Mouse (Mus musculus) stomach, embryonic 16.5 days (tissue): ENCODE measurements around the gene Pglyrp1. TPM values are rescaled to one million over a fixed set of nuclear protein-coding genes. Genes with fewer than 3 reads are reported as not detected.

Source experiments
- ATAC-seq: fragments of 200-750 bp; cut with Nextera tagmentation; 2 replicates; pipeline ENCODE4 v1.8.0; 2017; ENCODE audit warnings: moderate number of reproducible peaks, moderate TSS enrichment; ENCODE audit not compliant: insufficient read depth, low FRiP score
- H3K27ac ChIP-seq: fragments of 300-500 bp; sonication (generic); 2 replicates; pipeline ENCODE4 v1.5.1; 2014; ENCODE audit warnings: low read length
- H3K27me3 ChIP-seq: fragments of 300-500 bp; sonication (generic); 2 replicates; pipeline ENCODE4 v1.6.1; 2014; ENCODE audit warnings: low read length, control low read depth, mixed read lengths; ENCODE audit not compliant: control insufficient read depth, insufficient read depth
- H3K36me3 ChIP-seq: fragments of 300-500 bp; sonication (generic); 2 replicates; pipeline ENCODE4 v1.6.1; 2014; ENCODE audit warnings: low read length; ENCODE audit not compliant: control insufficient read depth, insufficient read depth
- H3K4me1 ChIP-seq: fragments of 300-500 bp; sonication (generic); 2 replicates; pipeline ENCODE4 v1.6.1; 2014; ENCODE audit warnings: low read length, control low read depth, mixed read lengths; ENCODE audit not compliant: control insufficient read depth, insufficient read depth
- H3K4me2 ChIP-seq: fragments of 300-500 bp; sonication (generic); 2 replicates; pipeline ENCODE4 v1.6.1; 2014; ENCODE audit warnings: low read depth, low read length, mixed read lengths
- H3K4me3 ChIP-seq: fragments of 300-500 bp; sonication (generic); replicated peaks from 2 replicates; pipeline ENCODE4 v1.5.1; 2014; ENCODE audit warnings: mild to moderate bottlenecking, low read length
- H3K9ac ChIP-seq: fragments of 300-500 bp; sonication (generic); 2 replicates; pipeline ENCODE4 v1.6.1; 2014; ENCODE audit warnings: low read length
- H3K9me3 ChIP-seq: fragments of 300-500 bp; sonication (generic); replicated peaks from 2 replicates; pipeline ENCODE4 v1.6.1; 2016; ENCODE audit warnings: low read length, control low read depth; ENCODE audit not compliant: control insufficient read depth
- WGBS: fragments of 180-500 bp; shearing (Covaris S2); extraction: QIAGEN DNeasy Blood & Tissue Kit; methylation state at CpG from one replicate; pipeline ENCODE4 v1.1.7; 2014; 5-methylcytosine and 5-hydroxymethylcytosine counted together
- polyA plus RNA-seq: library from polyadenylated mRNA; unstranded; fragments of >200 nt; fragmentation: Nextera tagmentation; extraction: Ambion mirVana; gene quantifications from 2 replicates; pipeline ENCODE4 v1.2.1, GENCODE M21; 2015

The Pglyrp1 gene
- polyA plus RNA-seq, 1 experiment from 2014 or later, result 119 TPM

GRCm38 (mm10) chr7:18896536-18896935 is 25.4 kb downstream of the Pglyrp1 start:
- Histone ChIP-seq H3K4me2 (no peak overlapping the region), H3K27ac (no peak overlapping the region), H3K36me3 (0 out of 2 replicates have a peak, but pooled peaks cover 5% of the 10 kb centered on the region), H3K27me3 (no peaks in the 10 kb centered on the region; the same call in 1 of the 2 replicates), H3K4me1 (peaks cover 22% of the 10 kb centered on the region), H3K4me3 (no peak overlapping the region), H3K9me3 (no peaks in the 10 kb centered on the region), H3K9ac (no peak overlapping the region)
- 45% methylated on average over 5 of the region's 5 CpGs for WGBS
- ATAC-seq, result no peak

- 68% methylated on average over 2 of the region's 2 CpGs for WGBS
- Histone ChIP-seq H3K9me3 (no peaks in the 10 kb centered on the region), H3K36me3 (0 out of 2 replicates have a peak, but pooled peaks cover 5% of the 10 kb centered on the region), H3K4me3 (no peak overlapping the region), H3K4me1 (no peaks in the 10 kb centered on the region), H3K27me3 (no peaks in the 10 kb centered on the region), H3K9ac (no peak overlapping the region), H3K27ac (no peak overlapping the region), H3K4me2 (no peak overlapping the region)
- no peak for ATAC-seq
Observed at GRCm38 (mm10) chr7:18900513-18900912, 29.4 kb downstream of the Pglyrp1 start.

- Histone ChIP-seq H3K27ac (no peak overlapping the region), H3K9ac (no peak overlapping the region), H3K9me3 (no peaks in the 10 kb centered on the region), H3K4me3 (no peak overlapping the region), H3K36me3 (0 out of 2 replicates have a peak, but pooled peaks cover 5% of the 10 kb centered on the region), H3K4me1 (no peaks in the 10 kb centered on the region), H3K27me3 (no peaks in the 10 kb centered on the region), H3K4me2 (no peak overlapping the region)
- no peak for ATAC-seq
- WGBS, result 67% methylated on average over 3 of the region's 3 CpGs
Observed at GRCm38 (mm10) chr7:18902486-18902885, 31.4 kb downstream of the Pglyrp1 start.

GRCm38 (mm10) chr7:18904971-18905370 is 33.8 kb downstream of the Pglyrp1 start:
- Histone ChIP-seq H3K27ac (no peak overlapping the region), H3K4me2 (no peak overlapping the region), H3K27me3 (no peaks in the 10 kb centered on the region), H3K9ac (no peak overlapping the region), H3K4me3 (no peak overlapping the region), H3K36me3 (no peaks in the 10 kb centered on the region), H3K9me3 (no peaks in the 10 kb centered on the region), H3K4me1 (peaks cover 17% of the 10 kb centered on the region)
- no peak for ATAC-seq
- 80% methylated on average over 3 of the region's 3 CpGs for WGBS

- no peaks in the 10 kb centered on the region for H3K36me3 ChIP-seq
Observed at GRCm38 (mm10) chr7:18909797-18910196, 38.7 kb downstream of the Pglyrp1 start.

GRCm38 (mm10) chr7:18910241-18910831 is 39.2 kb downstream of the Pglyrp1 start, which contains the start of gene Ccdc61:
Gene Ccdc61 (minus strand): TSS chr7:18910415.
- peak; percentile 99 for ATAC-seq
- Histone ChIP-seq H3K4me2 (peak within 1 kb of the TSS; percentile 58), H3K4me1 (peaks cover 21% of the 10 kb centered on the region), H3K4me3 (peak within 1 kb of the TSS; percentile 73), H3K27me3 (no peaks in the 10 kb centered on the region), H3K36me3 (no peaks in the 10 kb centered on the region), H3K27ac (no peak within 1 kb of the TSS), H3K9me3 (no peaks in the 10 kb centered on the region), H3K9ac (peak within 1 kb of the TSS; percentile 82)
- under 1% methylated on average over 33 of the region's 33 CpGs for WGBS

More at GRCm38 (mm10) chr7:18909797-18910196, 38.7 kb downstream of the Pglyrp1 start:
- Histone ChIP-seq H3K9ac (peak overlapping the region; percentile 82), H3K4me3 (peak overlapping the region; percentile 73), H3K27ac (no peak overlapping the region), H3K4me2 (peak overlapping the region; percentile 58), H3K4me1 (peaks cover 21% of the 10 kb centered on the region), H3K27me3 (no peaks in the 10 kb centered on the region), H3K9me3 (no peaks in the 10 kb centered on the region)
- WGBS, result 4% methylated on average over 17 of the region's 17 CpGs
- no peak for ATAC-seq

GRCm38 (mm10) chr7:18916254-18916653 is 45.1 kb downstream of the Pglyrp1 start:
- H3K9me3 ChIP-seq, result no peaks in the 10 kb centered on the region
- 68% methylated on average over 4 of the region's 4 CpGs for WGBS
- H3K4me1 ChIP-seq, result peaks cover 3% of the 10 kb centered on the region; the same call in 1 of the 2 replicates
- no peak overlapping the region for H3K4me3 ChIP-seq
- H3K27ac ChIP-seq, result no peak overlapping the region
- ATAC-seq, result no peak
- H3K36me3 ChIP-seq, result no peaks in the 10 kb centered on the region
- H3K9ac ChIP-seq, result no peak overlapping the region
- no peak overlapping the region for H3K4me2 ChIP-seq
- H3K27me3 ChIP-seq, result no peaks in the 10 kb centered on the region

- WGBS, result 55% methylated on average over 3 of the region's 3 CpGs
- no peak overlapping the region for H3K4me2 ChIP-seq
- peaks cover 5% of the 10 kb centered on the region; the same call in 1 of the 2 replicates for H3K4me1 ChIP-seq
- no peak overlapping the region for H3K9ac ChIP-seq
- no peaks in the 10 kb centered on the region for H3K36me3 ChIP-seq
- no peak overlapping the region for H3K4me3 ChIP-seq
- ATAC-seq, result no peak
- H3K27ac ChIP-seq, result no peak overlapping the region
- peaks cover 3% of the 10 kb centered on the region; the same call in 1 of the 2 replicates for H3K27me3 ChIP-seq
- H3K9me3 ChIP-seq, result no peaks in the 10 kb centered on the region
Observed at GRCm38 (mm10) chr7:18917931-18918330, 46.8 kb downstream of the Pglyrp1 start.

GRCm38 (mm10) chr7:18921069-18921468 is 49.9 kb downstream of the Pglyrp1 start:
- 4% methylated on average over 12 of the region's 12 CpGs for WGBS
- Histone ChIP-seq H3K36me3 (no peaks in the 10 kb centered on the region), H3K27me3 (peaks cover 21% of the 10 kb centered on the region), H3K4me2 (peak overlapping the region; percentile 31; the same call in 1 of the 2 replicates), H3K4me1 (peaks cover 13% of the 10 kb centered on the region), H3K27ac (no peak overlapping the region), H3K9ac (0 out of 2 replicates have a peak overlapping the region, but pooled peaks have one; percentile 11), H3K9me3 (no peaks in the 10 kb centered on the region), H3K4me3 (no peak overlapping the region)
- ATAC-seq, result peak; percentile 35; the same call in 1 of the 2 replicates
